Mouse (Mus musculus): ENCODE measurements at regions not wholly inside any gene's neighbourhood (a gene's known extent, or its start where the extent isn't known, plus 50 kb on each side); places are given as distances from the start of the nearest gene placed in this dataset.

DNA sequence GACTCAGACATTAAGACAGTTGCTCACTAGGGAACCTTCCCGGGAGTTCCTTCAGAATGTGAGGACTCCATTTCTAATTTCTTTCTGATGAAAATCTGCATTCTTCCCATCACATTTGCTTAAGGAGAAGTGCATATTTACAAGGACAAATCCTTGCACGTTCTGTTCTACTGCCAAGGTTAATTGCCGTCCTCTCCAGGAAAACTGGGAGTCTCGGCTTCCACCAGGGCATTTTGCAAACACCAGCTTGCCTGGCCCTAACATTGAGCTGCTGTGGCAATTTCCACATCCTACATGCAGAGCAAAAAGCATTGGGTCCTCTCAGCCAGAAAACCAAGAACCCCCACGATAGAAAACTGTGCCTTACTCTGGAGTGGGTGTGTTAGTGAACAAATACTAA, 91.5 kb upstream of the Noct start:
- no peak for TF ChIP-seq CHD2 (IDR thresholded peaks at IDR 0.05; ENCODE audit: low read depth, low read length)
- TF ChIP-seq MAFK (IDR thresholded peaks at IDR 0.05; ENCODE audit: insufficient read depth, low read depth, low read length), result no peak

Data from ES-E14 (cell line).